Mouse (Mus musculus): ENCODE results near the gene Filip1.
A peak's percentile ranks its signal among the peaks of the same experiment; 100 is the strongest.
"Not testable (repeated sequence)": the region's sequence is repeated elsewhere in the genome, so short reads cannot be mapped to it uniquely, and the experiment has no call there.

Filip1 gene

GRCm38 (mm10) chr9:80012751-80013150 lies at the start of gene Filip1:
Filip1 (minus strand) TSS chr9:80012851.
- DNase-seq (ENCODE audit: inconsistent ontology term), result peak; percentile 36

- DNase-seq (ENCODE audit: inconsistent ontology term), result no peak
Observed at GRCm38 (mm10) chr9:80057690-80058089, 45.0 kb upstream of the Filip1 start.

- no peak for DNase-seq (ENCODE audit: inconsistent ontology term)
Observed at GRCm38 (mm10) chr9:80052951-80053350, 40.3 kb upstream of the Filip1 start.

GRCm38 (mm10) chr9:80049271-80049670 lies 36.6 kb upstream of the Filip1 start:
- DNase-seq (ENCODE audit: inconsistent ontology term), result not testable (repeated sequence)

GRCm38 (mm10) chr9:80044301-80044700 lies 31.6 kb upstream of the Filip1 start:
- not testable (repeated sequence) for DNase-seq (ENCODE audit: inconsistent ontology term)

GRCm38 (mm10) chr9:80039296-80039815 lies 26.7 kb upstream of the Filip1 start:
- DNase-seq (ENCODE audit: inconsistent ontology term), result no peak

- DNase-seq (ENCODE audit: inconsistent ontology term), result no peak
Observed at GRCm38 (mm10) chr9:80037997-80038383, 25.3 kb upstream of the Filip1 start.

- no peak for DNase-seq (ENCODE audit: inconsistent ontology term)
Observed at GRCm38 (mm10) chr9:80037262-80037996, 24.8 kb upstream of the Filip1 start.

GRCm38 (mm10) chr9:80026581-80027021 lies 13.9 kb upstream of the Filip1 start:
- DNase-seq (ENCODE audit: inconsistent ontology term), result no peak

- peak; percentile 22 for DNase-seq (ENCODE audit: inconsistent ontology term)
Observed at GRCm38 (mm10) chr9:80026017-80026416, 13.4 kb upstream of the Filip1 start.

- DNase-seq (ENCODE audit: inconsistent ontology term), result not testable (repeated sequence)
Observed at GRCm38 (mm10) chr9:80025347-80025746, 12.7 kb upstream of the Filip1 start.

- no peak for DNase-seq (ENCODE audit: inconsistent ontology term)
Observed at GRCm38 (mm10) chr9:80022821-80023220, 10.2 kb upstream of the Filip1 start.

- DNase-seq (ENCODE audit: inconsistent ontology term), result no peak
Observed at GRCm38 (mm10) chr9:80021648-80022047, 9.0 kb upstream of the Filip1 start.

- no peak for DNase-seq (ENCODE audit: inconsistent ontology term)
Observed at GRCm38 (mm10) chr9:80020429-80020828, 7.8 kb upstream of the Filip1 start.

GRCm38 (mm10) chr9:80012016-80012415 lies 635 bp downstream of the Filip1 start:
- no peak for DNase-seq (ENCODE audit: inconsistent ontology term)

GRCm38 (mm10) chr9:80002394-80003188 lies 10.1 kb downstream of the Filip1 start:
- DNase-seq (ENCODE audit: inconsistent ontology term), result peak; percentile 47

- no peak for DNase-seq (ENCODE audit: inconsistent ontology term)
Observed at GRCm38 (mm10) chr9:79997282-79997681, 15.4 kb downstream of the Filip1 start.

GRCm38 (mm10) chr9:79994296-79994695 lies 18.4 kb downstream of the Filip1 start:
- DNase-seq (ENCODE audit: inconsistent ontology term), result no peak

GRCm38 (mm10) chr9:79993066-79993465 lies 19.6 kb downstream of the Filip1 start:
- peak; percentile 13 for DNase-seq (ENCODE audit: inconsistent ontology term)

GRCm38 (mm10) chr9:79990456-79991017 lies 22.1 kb downstream of the Filip1 start:
- DNase-seq (ENCODE audit: inconsistent ontology term), result no peak

- DNase-seq (ENCODE audit: inconsistent ontology term), result no peak
Observed at GRCm38 (mm10) chr9:79989703-79990102, 22.9 kb downstream of the Filip1 start.

GRCm38 (mm10) chr9:79989061-79989460 lies 23.6 kb downstream of the Filip1 start:
- no peak for DNase-seq (ENCODE audit: inconsistent ontology term)

Data from Muller cell, postnatal 12 days (primary cell).